Comparison of ENCODE assay signal across 19 mouse cellular contexts in the genomic region with DNA sequence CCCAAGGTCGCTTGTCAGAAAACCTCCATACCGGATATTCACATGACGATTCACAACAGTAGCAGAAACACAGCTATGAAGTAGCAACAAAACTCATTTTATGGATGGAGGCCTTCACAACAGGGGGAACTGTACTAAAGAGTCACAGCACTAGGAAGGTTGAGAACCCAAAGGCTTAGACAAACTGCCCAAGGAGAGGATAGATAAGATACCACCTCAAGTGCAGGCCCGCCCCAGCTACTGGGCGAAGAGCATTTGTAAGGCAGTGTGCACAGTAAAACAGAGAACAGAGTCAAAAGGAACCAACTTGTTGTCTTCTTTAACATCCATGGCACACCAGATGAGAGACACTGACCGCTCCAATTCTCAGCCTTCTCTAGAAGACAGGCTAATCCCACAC. TPM values are rescaled to one million over a fixed set of nuclear protein-coding genes. Genes with fewer than 3 reads are reported as not detected.
DNase-seq lines count a peak whose midpoint lies in the region; ATAC-seq lines count a peak whose summit lies in the region.
"Had no signal": no experiment of that assay in that cellular context is flagged by ENCODE, and none has a peak within 500 bp of the region (broad histone marks: within the 10 kb centered on the region; RNA-seq: fewer than 3 reads in every experiment).

No protein-coding gene starts in this region.

- DNase-seq in embryonic facial prominence, embryonic 14.5 days (ENCODE audit: low spot score): no peak
- no peak for DNase-seq in embryonic facial prominence, embryonic 10.5 days (ENCODE audit: low spot score)
- DNase-seq in kidney, postnatal 14 days: no peak
- no peak for DNase-seq in embryo, embryonic 11 days
- DNase-seq in kidney, adult 18-20 months: no peak
- DNase-seq: adrenal gland, adult 8-10 months; cerebellum, postnatal 14 days; lung, postnatal 36 days; retina, postnatal 1 day; thymus, postnatal 36 days had no signal

- no peak for ATAC-seq in embryonic facial prominence, embryonic 14.5 days (ENCODE audit: low read depth)
- no peak for ATAC-seq in kidney, embryonic 16.5 days (ENCODE audit: low FRiP score, low TSS enrichment)
- no peak for ATAC-seq in embryonic facial prominence, embryonic 15.5 days (ENCODE audit: insufficient number of reproducible peaks, low FRiP score, low TSS enrichment, low read depth)
- ATAC-seq in liver, embryonic 15.5 days (ENCODE audit: insufficient read depth): no peak
- ATAC-seq: forebrain, embryonic 15.5 days; hindbrain, postnatal 0 days; midbrain, embryonic 15.5 days had no signal

- H3K36me3 ChIP-seq in embryonic facial prominence, embryonic 14.5 days (ENCODE audit: control insufficient read depth, insufficient read depth, low read length): peaks cover 17% of the 10 kb centered on the region
- H3K36me3 ChIP-seq in embryonic facial prominence, embryonic 10.5 days (replicated peaks): peaks cover 21% of the 10 kb centered on the region
- H3K36me3 ChIP-seq in kidney, embryonic 16.5 days (ENCODE audit: insufficient read depth, low read length): peaks cover 7% of the 10 kb centered on the region
- H3K36me3 ChIP-seq in embryonic facial prominence, embryonic 15.5 days: peaks cover 10% of the 10 kb centered on the region
- peaks cover 12% of the 10 kb centered on the region for H3K36me3 ChIP-seq in liver, embryonic 15.5 days (replicated peaks)
- H3K36me3 ChIP-seq: midbrain, embryonic 15.5 days; stomach, embryonic 15.5 days had no signal

- H3K4me2 ChIP-seq in embryonic facial prominence, embryonic 14.5 days (ENCODE audit: low read depth, low read length): 0 out of 2 replicates have a peak overlapping the region, but pooled peaks have one; percentile 58
- H3K4me2 ChIP-seq in kidney, embryonic 16.5 days (replicated peaks; ENCODE audit: low read depth, low read length): peak overlapping the region; percentile 73; the same call in 1 of the 2 replicates
- H3K4me2 ChIP-seq in embryonic facial prominence, embryonic 15.5 days (replicated peaks): 0 out of 2 replicates have a peak overlapping the region, but pooled peaks have one; percentile 1
- peak overlapping the region; percentile 93 for H3K4me2 ChIP-seq in liver, embryonic 15.5 days
- H3K4me2 ChIP-seq: forebrain, embryonic 15.5 days; midbrain, embryonic 15.5 days; neural tube, embryonic 15.5 days had no signal

- no peak overlapping the region for H3K4me3 ChIP-seq in embryonic facial prominence, embryonic 14.5 days (ENCODE audit: low read depth, low read length)
- no peak overlapping the region for H3K4me3 ChIP-seq in embryonic facial prominence, embryonic 10.5 days
- H3K4me3 ChIP-seq in kidney, embryonic 16.5 days (ENCODE audit: low read length): no peak overlapping the region
- H3K4me3 ChIP-seq in embryonic facial prominence, embryonic 15.5 days (replicated peaks): no peak overlapping the region
- H3K4me3 ChIP-seq in liver, embryonic 15.5 days (replicated peaks): peak overlapping the region; percentile 98; the same call in 1 of the 2 replicates
- H3K4me3 ChIP-seq: forebrain, embryonic 15.5 days; midbrain, embryonic 15.5 days; neural tube, embryonic 15.5 days; stomach, embryonic 15.5 days had no signal

- H3K4me1 ChIP-seq in embryonic facial prominence, embryonic 14.5 days (ENCODE audit: control insufficient read depth, insufficient read depth, low read length): peaks cover 24% of the 10 kb centered on the region
- H3K4me1 ChIP-seq in embryonic facial prominence, embryonic 10.5 days: peaks cover 34% of the 10 kb centered on the region
- H3K4me1 ChIP-seq in kidney, embryonic 16.5 days (ENCODE audit: insufficient read depth, low read length): peaks cover 28% of the 10 kb centered on the region
- peaks cover 38% of the 10 kb centered on the region for H3K4me1 ChIP-seq in embryonic facial prominence, embryonic 15.5 days
- H3K4me1 ChIP-seq in liver, embryonic 15.5 days (replicated peaks): peaks cover 62% of the 10 kb centered on the region

- H3K27ac ChIP-seq in embryonic facial prominence, embryonic 14.5 days (replicated peaks; ENCODE audit: low read depth, low read length): no peak overlapping the region
- H3K27ac ChIP-seq in embryonic facial prominence, embryonic 10.5 days (replicated peaks): no peak overlapping the region
- no peak overlapping the region for H3K27ac ChIP-seq in kidney, embryonic 16.5 days (ENCODE audit: low read length)
- no peak overlapping the region for H3K27ac ChIP-seq in embryonic facial prominence, embryonic 15.5 days (replicated peaks)
- peak overlapping the region; percentile 83 for H3K27ac ChIP-seq in liver, embryonic 15.5 days (replicated peaks)
- H3K27ac ChIP-seq: embryonic facial prominence, embryonic 12.5 days; forebrain, embryonic 15.5 days; hindbrain, postnatal 0 days; midbrain, embryonic 15.5 days; neural tube, embryonic 15.5 days; stomach, embryonic 15.5 days had no signal

- H3K27me3 ChIP-seq in embryonic facial prominence, embryonic 14.5 days (replicated peaks; ENCODE audit: control insufficient read depth, insufficient read depth, low read length): no peaks in the 10 kb centered on the region
- H3K27me3 ChIP-seq in embryonic facial prominence, embryonic 10.5 days (replicated peaks; ENCODE audit: low read depth, poor library complexity, severe bottlenecking): no peaks in the 10 kb centered on the region
- no peaks in the 10 kb centered on the region for H3K27me3 ChIP-seq in kidney, embryonic 16.5 days (ENCODE audit: insufficient read depth, low read length)
- no peaks in the 10 kb centered on the region for H3K27me3 ChIP-seq in embryonic facial prominence, embryonic 15.5 days
- no peaks in the 10 kb centered on the region for H3K27me3 ChIP-seq in liver, embryonic 15.5 days
- H3K27me3 ChIP-seq: embryonic facial prominence, embryonic 12.5 days; forebrain, embryonic 15.5 days; midbrain, embryonic 15.5 days; neural tube, embryonic 15.5 days; stomach, embryonic 15.5 days had no signal

- H3K9ac ChIP-seq in embryonic facial prominence, embryonic 14.5 days (ENCODE audit: low read depth, low read length): no peak overlapping the region
- no peak overlapping the region for H3K9ac ChIP-seq in kidney, embryonic 16.5 days (replicated peaks; ENCODE audit: low read length)
- no peak overlapping the region for H3K9ac ChIP-seq in embryonic facial prominence, embryonic 15.5 days
- H3K9ac ChIP-seq in liver, embryonic 15.5 days: peak overlapping the region; percentile 20; the same call in 1 of the 2 replicates
- H3K9ac ChIP-seq: embryonic facial prominence, embryonic 12.5 days; forebrain, embryonic 15.5 days; midbrain, embryonic 15.5 days; neural tube, embryonic 15.5 days; stomach, embryonic 15.5 days had no signal

- no peaks in the 10 kb centered on the region for H3K9me3 ChIP-seq in embryonic facial prominence, embryonic 14.5 days (ENCODE audit: control insufficient read depth, low read length)
- no peaks in the 10 kb centered on the region for H3K9me3 ChIP-seq in embryonic facial prominence, embryonic 10.5 days
- no peaks in the 10 kb centered on the region for H3K9me3 ChIP-seq in kidney, embryonic 16.5 days (ENCODE audit: low read length)
- H3K9me3 ChIP-seq in embryonic facial prominence, embryonic 15.5 days (replicated peaks): no peaks in the 10 kb centered on the region
- H3K9me3 ChIP-seq in liver, embryonic 15.5 days (replicated peaks): no peaks in the 10 kb centered on the region
- H3K9me3 ChIP-seq: embryonic facial prominence, embryonic 12.5 days; forebrain, embryonic 15.5 days; midbrain, embryonic 15.5 days; neural tube, embryonic 15.5 days; stomach, embryonic 15.5 days had no signal

- 94% methylated on average over 6 of the region's 6 CpGs for WGBS in embryonic facial prominence, embryonic 14.5 days
- 91% methylated on average over 6 of the region's 6 CpGs for WGBS in embryonic facial prominence, embryonic 10.5 days
- WGBS in kidney, embryonic 16.5 days: 83% methylated on average over 6 of the region's 6 CpGs
- 92% methylated on average over 6 of the region's 6 CpGs for WGBS in embryonic facial prominence, embryonic 15.5 days
- WGBS in liver, embryonic 15.5 days (ENCODE audit: insufficient replicate concordance): 40% methylated on average over 6 of the region's 6 CpGs

RNA-seq across cellular contexts. Expression of a gene that starts 1.8 kb away (rescaled TPM):
- 47.5 and 50.8 TPM in 2 replicates for polyA plus RNA-seq in embryonic facial prominence, embryonic 14.5 days (2014; fragmentation: Nextera tagmentation; extraction: Ambion mirVana)
- 24.2 and 24.6 TPM in 2 replicates for polyA plus RNA-seq in embryonic facial prominence, embryonic 10.5 days (2016; fragmentation: Nextera tagmentation; extraction: Ambion mirVana)
- 35.6 and 37.1 TPM in 2 replicates for polyA plus RNA-seq in kidney, embryonic 16.5 days (2015; fragmentation: Nextera tagmentation; extraction: Ambion mirVana)
- polyA plus RNA-seq in embryonic facial prominence, embryonic 15.5 days (2015; fragmentation: Nextera tagmentation; extraction: Ambion mirVana): 40.9 and 41.4 TPM in 2 replicates
- polyA plus RNA-seq in liver, embryonic 15.5 days (2015; fragmentation: Nextera tagmentation; extraction: Ambion mirVana): 14.6 and 15.1 TPM in 2 replicates

Comparison
In these comparisons a context has a peak if more than half of its experiments do, and no peak if none do; other contexts are left out.
1. H3K4me2 ChIP-seq: peak in every context shown above with its lines; median percentile 93 in liver, embryonic 15.5 days; 73 in kidney, embryonic 16.5 days; 58 in embryonic facial prominence, embryonic 14.5 days; 1 in embryonic facial prominence, embryonic 15.5 days.